Mouse (Mus musculus): Measurements from ENCODE around the gene Metrnl. TPM values are rescaled to one million over a fixed set of nuclear protein-coding genes. Genes with fewer than 3 reads are reported as not detected.
"Not testable (repeated sequence)": the region's sequence is repeated elsewhere in the genome, so short reads cannot be mapped to it uniquely, and the experiment has no call there.

The Metrnl gene
- polyA plus RNA-seq, 1 experiment, result 32.4 TPM

- H3K4me3 ChIP-seq (ENCODE audit: insufficient read depth, poor library complexity, severe bottlenecking), result no peak overlapping the region
- no peaks in the 10 kb centered on the region for H3K79me2 ChIP-seq (ENCODE audit: control insufficient read depth, insufficient read depth)
- H3K79me3 ChIP-seq (ENCODE audit: low read depth), result no peaks in the 10 kb centered on the region
- H3ac ChIP-seq (ENCODE audit: control insufficient read depth, insufficient read length, low read depth), result no peak overlapping the region
- no peaks in the 10 kb centered on the region for H3K27me3 ChIP-seq (ENCODE audit: control insufficient read depth, insufficient read depth, insufficient read length)
- TF ChIP-seq USF1 (IDR thresholded peaks at IDR 0.05; ENCODE audit: low read depth) (no peak), CTCF (IDR thresholded peaks at IDR 0.05; ENCODE audit: control insufficient read depth, insufficient read depth, insufficient read length) (no peak), MYOG (IDR thresholded peaks at IDR 0.05; ENCODE audit: control insufficient read depth, extremely low read depth, insufficient read length) (no peak), FOSL1 (IDR thresholded peaks at IDR 0.05; ENCODE audit: insufficient read depth, low read length, poor library complexity, severe bottlenecking) (no peak), MYOD1 (IDR thresholded peaks at IDR 0.05; ENCODE audit: control insufficient read depth, insufficient read length, low read depth) (no peak), CEBPB (IDR thresholded peaks at IDR 0.05; ENCODE audit: low read depth) (no peak), MAX (IDR thresholded peaks at IDR 0.05) (no peak)
- H3K36me3 ChIP-seq (ENCODE audit: control insufficient read depth, insufficient read depth), result peaks cover 8% of the 10 kb centered on the region
Observed at GRCm38 (mm10) chr11:121655166-121655806, 46.1 kb upstream of the Metrnl start.

- Histone ChIP-seq H3K4me3 (ENCODE audit: insufficient read depth, poor library complexity, severe bottlenecking) (no peak overlapping the region), H3ac (ENCODE audit: control insufficient read depth, insufficient read length, low read depth) (no peak overlapping the region), H3K79me3 (ENCODE audit: low read depth) (no peaks in the 10 kb centered on the region), H3K79me2 (ENCODE audit: control insufficient read depth, insufficient read depth) (no peaks in the 10 kb centered on the region), H3K27me3 (ENCODE audit: control insufficient read depth, insufficient read depth, insufficient read length) (no peaks in the 10 kb centered on the region), H3K36me3 (ENCODE audit: control insufficient read depth, insufficient read depth) (peaks cover 8% of the 10 kb centered on the region)
- no peak for TF ChIP-seq MYOD1 (IDR thresholded peaks at IDR 0.05; ENCODE audit: control insufficient read depth, insufficient read length, low read depth)
- no peak for TF ChIP-seq FOSL1 (IDR thresholded peaks at IDR 0.05; ENCODE audit: insufficient read depth, low read length, poor library complexity, severe bottlenecking)
Observed at GRCm38 (mm10) chr11:121655807-121656511, 45.4 kb upstream of the Metrnl start.

- H3K79me3 ChIP-seq (ENCODE audit: low read depth), result no peaks in the 10 kb centered on the region
- TF ChIP-seq CEBPB (IDR thresholded peaks at IDR 0.05; ENCODE audit: low read depth) (no peak), MAX (IDR thresholded peaks at IDR 0.05) (no peak), CTCF (IDR thresholded peaks at IDR 0.05; ENCODE audit: control insufficient read depth, insufficient read depth, insufficient read length) (no peak), MYOD1 (IDR thresholded peaks at IDR 0.05; ENCODE audit: control insufficient read depth, insufficient read length, low read depth) (no peak), USF1 (IDR thresholded peaks at IDR 0.05; ENCODE audit: low read depth) (no peak)
Observed at GRCm38 (mm10) chr11:121658151-121658550, 43.2 kb upstream of the Metrnl start.

GRCm38 (mm10) chr11:121660604-121661003 lies 40.7 kb upstream of the Metrnl start:
- not testable (repeated sequence) for H3K79me3 ChIP-seq (ENCODE audit: low read depth); H3K36me3 ChIP-seq (ENCODE audit: control insufficient read depth, insufficient read depth); H3K79me2 ChIP-seq (ENCODE audit: control insufficient read depth, insufficient read depth); H3K4me3 ChIP-seq (ENCODE audit: insufficient read depth, poor library complexity, severe bottlenecking); H3ac ChIP-seq (ENCODE audit: control insufficient read depth, insufficient read length, low read depth); H3K27me3 ChIP-seq (ENCODE audit: control insufficient read depth, insufficient read depth, insufficient read length)

More at GRCm38 (mm10) chr11:121658151-121658550, 43.2 kb upstream of the Metrnl start:
- no peak overlapping the region for H3K4me3 ChIP-seq (ENCODE audit: insufficient read depth, poor library complexity, severe bottlenecking)
- peaks cover 6% of the 10 kb centered on the region for H3K36me3 ChIP-seq (ENCODE audit: control insufficient read depth, insufficient read depth)
- no peaks in the 10 kb centered on the region for H3K79me2 ChIP-seq (ENCODE audit: control insufficient read depth, insufficient read depth)
- H3K27me3 ChIP-seq (ENCODE audit: control insufficient read depth, insufficient read depth, insufficient read length), result no peaks in the 10 kb centered on the region
- no peak overlapping the region for H3ac ChIP-seq (ENCODE audit: control insufficient read depth, insufficient read length, low read depth)

GRCm38 (mm10) chr11:121661116-121661515 lies 40.2 kb upstream of the Metrnl start:
- no peak overlapping the region for H3ac ChIP-seq (ENCODE audit: control insufficient read depth, insufficient read length, low read depth)
- H3K79me3 ChIP-seq (ENCODE audit: low read depth), result no peaks in the 10 kb centered on the region
- no peak for TF ChIP-seq MYOD1 (IDR thresholded peaks at IDR 0.05; ENCODE audit: control insufficient read depth, insufficient read length, low read depth)
- TF ChIP-seq USF1 (IDR thresholded peaks at IDR 0.05; ENCODE audit: low read depth), result no peak
- TF ChIP-seq CEBPB (IDR thresholded peaks at IDR 0.05; ENCODE audit: low read depth), result no peak
- no peak for TF ChIP-seq MYOG (IDR thresholded peaks at IDR 0.05; ENCODE audit: control insufficient read depth, extremely low read depth, insufficient read length)
- no peak for TF ChIP-seq FOSL1 (IDR thresholded peaks at IDR 0.05; ENCODE audit: insufficient read depth, low read length, poor library complexity, severe bottlenecking)
- no peak for TF ChIP-seq MAX (IDR thresholded peaks at IDR 0.05)
- TF ChIP-seq CTCF (IDR thresholded peaks at IDR 0.05; ENCODE audit: control insufficient read depth, insufficient read depth, insufficient read length), result no peak
- no peaks in the 10 kb centered on the region for H3K36me3 ChIP-seq (ENCODE audit: control insufficient read depth, insufficient read depth)
- no peaks in the 10 kb centered on the region for H3K79me2 ChIP-seq (ENCODE audit: control insufficient read depth, insufficient read depth)
- H3K4me3 ChIP-seq (ENCODE audit: insufficient read depth, poor library complexity, severe bottlenecking), result no peak overlapping the region
- H3K27me3 ChIP-seq (ENCODE audit: control insufficient read depth, insufficient read depth, insufficient read length), result no peaks in the 10 kb centered on the region

GRCm38 (mm10) chr11:121667541-121667940 lies 33.8 kb upstream of the Metrnl start:
- H3K27me3 ChIP-seq (ENCODE audit: control insufficient read depth, insufficient read depth, insufficient read length), result no peaks in the 10 kb centered on the region
- TF ChIP-seq CEBPB (IDR thresholded peaks at IDR 0.05; ENCODE audit: low read depth), result no peak
- TF ChIP-seq USF1 (IDR thresholded peaks at IDR 0.05; ENCODE audit: low read depth), result no peak
- no peak for TF ChIP-seq MAX (IDR thresholded peaks at IDR 0.05)
- TF ChIP-seq CTCF (IDR thresholded peaks at IDR 0.05; ENCODE audit: control insufficient read depth, insufficient read depth, insufficient read length), result no peak
- no peak for TF ChIP-seq FOSL1 (IDR thresholded peaks at IDR 0.05; ENCODE audit: insufficient read depth, low read length, poor library complexity, severe bottlenecking)
- no peak for TF ChIP-seq MYOG (IDR thresholded peaks at IDR 0.05; ENCODE audit: control insufficient read depth, extremely low read depth, insufficient read length)
- no peak for TF ChIP-seq MYOD1 (IDR thresholded peaks at IDR 0.05; ENCODE audit: control insufficient read depth, insufficient read length, low read depth)
- H3K79me3 ChIP-seq (ENCODE audit: low read depth), result no peaks in the 10 kb centered on the region
- H3ac ChIP-seq (ENCODE audit: control insufficient read depth, insufficient read length, low read depth), result no peak overlapping the region
- H3K79me2 ChIP-seq (ENCODE audit: control insufficient read depth, insufficient read depth), result no peaks in the 10 kb centered on the region
- no peak overlapping the region for H3K4me3 ChIP-seq (ENCODE audit: insufficient read depth, poor library complexity, severe bottlenecking)
- peaks cover 4% of the 10 kb centered on the region for H3K36me3 ChIP-seq (ENCODE audit: control insufficient read depth, insufficient read depth)

Measured in C2C12 (cell line).